Mouse (Mus musculus) midbrain, embryonic 11.5 days (tissue): ENCODE measurements around the gene Fhl2. TPM values are rescaled to one million over a fixed set of nuclear protein-coding genes. Genes with fewer than 3 reads are reported as not detected.
A peak's percentile ranks its signal among the peaks of the same experiment; 100 is the strongest.

Experiments used
- ATAC-seq: fragments of 200-750 bp; cut with Nextera tagmentation; 2 replicates; pipeline ENCODE4 v1.8.0; 2017; ENCODE audit warnings: moderate TSS enrichment, moderate library complexity; ENCODE audit not compliant: low FRiP score
- DNase-seq: peaks from one replicate; pipeline ENCODE4 v3.0.0; 2015; ENCODE audit warnings: low spot score; ENCODE audit errors: missing footprints
- H3K27ac ChIP-seq: fragments of 300-500 bp; sonication (generic); 2 replicates; pipeline ENCODE4 v1.5.1; 2014; ENCODE audit warnings: low read depth, low read length
- H3K27me3 ChIP-seq: fragments of 300-500 bp; sonication (generic); 2 replicates; pipeline ENCODE4 v1.6.1; 2014; ENCODE audit warnings: mild to moderate bottlenecking, low read length, moderate library complexity, mixed read lengths; ENCODE audit not compliant: control insufficient read depth, insufficient read depth
- H3K36me3 ChIP-seq: fragments of 300-500 bp; sonication (generic); 2 replicates; pipeline ENCODE4 v1.6.1; 2014; ENCODE audit warnings: mild to moderate bottlenecking, low read length, moderate library complexity, mixed read lengths; ENCODE audit not compliant: control insufficient read depth, insufficient read depth
- H3K4me1 ChIP-seq: fragments of 300-500 bp; sonication (generic); 2 replicates; pipeline ENCODE4 v1.6.1; 2014; ENCODE audit warnings: low read length; ENCODE audit not compliant: control insufficient read depth, insufficient read depth
- H3K4me2 ChIP-seq: fragments of 300-500 bp; sonication (generic); 2 replicates; pipeline ENCODE4 v1.6.1; 2014; ENCODE audit warnings: mild to moderate bottlenecking, moderate library complexity
- H3K4me3 ChIP-seq: fragments of 300-500 bp; sonication (generic); 2 replicates; pipeline ENCODE4 v1.5.1; 2014; ENCODE audit warnings: low read depth, low read length
- H3K9ac ChIP-seq: fragments of 300-500 bp; sonication (generic); 2 replicates; pipeline ENCODE4 v1.6.1; 2014; ENCODE audit warnings: low read length
- H3K9me3 ChIP-seq: fragments of 300-500 bp; sonication (generic); 2 replicates; pipeline ENCODE4 v1.6.1; 2016; ENCODE audit warnings: low read length; ENCODE audit not compliant: control insufficient read depth
- WGBS: fragments of 180-500 bp; shearing (Covaris S2); extraction: QIAGEN DNeasy Blood & Tissue Kit; methylation state at CpG from one replicate; pipeline ENCODE4 v1.1.7; 2014; 5-methylcytosine and 5-hydroxymethylcytosine counted together
- polyA plus RNA-seq: library from polyadenylated mRNA; unstranded; fragments of >200 nt; fragmentation: Nextera tagmentation; extraction: Ambion mirVana; gene quantifications from 2 replicates; pipeline ENCODE4 v1.2.1, GENCODE M21; 2014

The Fhl2 gene
- polyA plus RNA-seq, 1 experiment from 2014 or later = 6.5 TPM

DNA sequence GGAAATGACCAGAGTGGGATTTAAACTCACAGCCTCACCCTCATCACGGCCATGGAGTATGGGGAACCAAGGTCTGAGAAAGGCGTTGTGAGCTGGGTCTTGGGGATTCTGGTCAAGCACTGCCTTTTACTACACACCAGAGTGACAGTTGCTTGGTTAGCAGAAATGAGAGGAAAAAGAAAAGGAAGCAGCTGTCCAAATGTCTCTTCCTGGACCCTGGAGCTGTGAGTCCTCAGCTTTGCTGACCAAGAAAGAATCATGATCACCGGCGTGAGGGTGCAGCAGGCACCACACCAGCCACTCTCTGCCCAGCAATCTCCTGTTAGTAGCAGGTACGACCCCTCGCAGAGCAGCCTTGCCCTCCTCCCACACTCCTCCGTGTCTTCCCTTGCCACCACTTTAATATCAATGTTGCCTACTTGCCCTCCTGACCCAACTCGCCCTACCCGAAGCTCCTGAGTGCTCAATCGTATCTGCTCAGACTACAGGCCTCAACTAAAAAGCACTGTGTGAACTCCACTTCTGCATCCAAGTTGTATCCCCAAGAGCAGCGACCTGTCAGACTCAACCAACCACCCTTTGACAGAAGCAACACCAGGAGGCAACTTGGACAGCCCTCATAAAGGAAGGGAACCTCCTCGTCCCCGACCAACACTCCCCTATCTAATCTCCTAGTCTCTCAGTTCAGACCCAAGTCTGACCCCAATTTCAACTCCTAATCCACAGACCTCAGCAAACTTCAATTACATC, 105.3 kb downstream of the Fhl2 start:
- peaks cover 10% of the 10 kb centered on the region for H3K4me1 ChIP-seq
- peak; percentile 85 for DNase-seq
- no peak for ATAC-seq

DNA sequence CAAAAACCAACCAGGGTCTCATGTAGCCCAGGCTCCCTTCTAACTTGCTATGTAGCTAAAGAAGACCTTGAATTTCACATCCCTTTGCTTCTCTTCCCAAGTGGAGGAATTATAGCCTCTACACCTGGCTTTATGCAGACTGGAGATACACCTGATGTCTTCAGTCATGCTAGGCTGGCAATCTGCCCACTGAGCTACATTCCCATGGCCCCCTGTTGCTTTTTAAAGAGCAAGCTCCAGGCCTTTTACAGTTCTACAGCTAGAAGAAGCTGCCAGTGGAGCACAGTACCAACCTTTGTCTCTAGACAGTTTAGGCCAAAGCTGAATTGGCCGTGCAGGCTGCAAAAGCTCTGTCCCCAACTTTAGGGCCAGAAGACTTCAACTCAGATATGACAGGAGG, 106.4 kb downstream of the Fhl2 start:
- DNase-seq (peak; percentile 75), ATAC-seq (no peak)
- Histone ChIP-seq H3K4me1 (peaks cover 10% of the 10 kb centered on the region), H3K27ac (no peak overlapping the region), H3K9me3 (no peaks in the 10 kb centered on the region), H3K27me3 (peaks cover 5% of the 10 kb centered on the region; the same call in 1 of the 2 replicates), H3K4me3 (no peak overlapping the region), H3K36me3 (no peaks in the 10 kb centered on the region), H3K4me2 (no peak overlapping the region), H3K9ac (no peak overlapping the region)
- 88% methylated on average over 1 of the region's 1 CpGs for WGBS

More for the DNA sequence above, 105.3 kb downstream of the Fhl2 start:
- Histone ChIP-seq H3K36me3 (no peaks in the 10 kb centered on the region), H3K9ac (peak overlapping the region; percentile 89), H3K4me3 (peak overlapping the region; percentile 74), H3K4me2 (peak overlapping the region; percentile 89), H3K27ac (no peak overlapping the region), H3K27me3 (peaks cover 9% of the 10 kb centered on the region; the same call in 1 of the 2 replicates), H3K9me3 (no peaks in the 10 kb centered on the region)
- 48% methylated on average over 13 of the region's 13 CpGs for WGBS

DNA sequence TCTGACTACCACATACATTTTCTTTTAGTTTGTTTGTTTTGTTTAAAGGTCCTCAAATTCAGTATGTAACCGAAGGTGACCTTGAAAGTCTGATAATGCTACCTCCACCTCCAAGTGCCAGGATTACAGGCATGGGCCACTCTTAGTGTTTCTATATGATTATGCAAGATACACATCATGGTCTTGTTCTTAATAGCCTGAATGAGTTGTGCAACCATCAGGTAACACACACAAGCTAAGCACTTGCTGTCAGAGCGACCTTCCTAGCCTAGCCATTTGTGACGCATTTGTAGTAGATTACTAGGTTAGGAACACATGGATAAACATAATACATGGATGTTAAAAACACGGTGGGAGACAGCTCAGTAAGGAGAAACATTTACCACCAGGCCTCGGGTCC, 113.8 kb downstream of the Fhl2 start:
- no peak overlapping the region for H3K9ac ChIP-seq
- no peak overlapping the region for H3K4me2 ChIP-seq
- H3K4me3 ChIP-seq = no peak overlapping the region
- DNase-seq (no peak), ATAC-seq (no peak)
- no peak overlapping the region for H3K27ac ChIP-seq
- H3K4me1 ChIP-seq = no peaks in the 10 kb centered on the region
- WGBS = 88% methylated on average over 5 of the region's 5 CpGs
- no peaks in the 10 kb centered on the region for H3K9me3 ChIP-seq
- no peaks in the 10 kb centered on the region for H3K27me3 ChIP-seq
- no peaks in the 10 kb centered on the region for H3K36me3 ChIP-seq

DNA sequence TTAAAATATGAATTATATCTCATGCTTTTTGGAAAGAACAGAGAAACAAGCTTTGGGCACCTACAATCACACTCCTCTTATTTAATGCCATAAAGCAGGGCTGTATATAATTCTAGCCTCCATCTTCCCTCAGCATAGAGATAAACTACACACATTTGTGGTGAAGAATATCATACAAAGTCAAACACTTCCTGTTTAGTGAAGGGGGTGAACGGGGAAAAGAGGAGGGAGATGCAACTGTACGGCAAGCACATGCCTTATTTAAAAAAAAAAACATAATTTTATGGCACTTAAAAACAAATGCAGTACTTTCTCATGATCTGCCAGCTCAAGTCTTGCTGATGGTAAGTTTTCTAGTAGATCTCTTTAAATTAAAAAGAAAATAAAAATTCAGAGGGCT, 118.7 kb downstream of the Fhl2 start:
- Histone ChIP-seq H3K4me1 (no peaks in the 10 kb centered on the region), H3K36me3 (peaks cover 3% of the 10 kb centered on the region; the same call in 1 of the 2 replicates), H3K27me3 (no peaks in the 10 kb centered on the region), H3K9me3 (no peaks in the 10 kb centered on the region), H3K27ac (no peak overlapping the region), H3K4me3 (no peak overlapping the region), H3K9ac (no peak overlapping the region), H3K4me2 (no peak overlapping the region)
- WGBS = 92% methylated on average over 2 of the region's 2 CpGs
- DNase-seq (no peak), ATAC-seq (no peak)

DNA sequence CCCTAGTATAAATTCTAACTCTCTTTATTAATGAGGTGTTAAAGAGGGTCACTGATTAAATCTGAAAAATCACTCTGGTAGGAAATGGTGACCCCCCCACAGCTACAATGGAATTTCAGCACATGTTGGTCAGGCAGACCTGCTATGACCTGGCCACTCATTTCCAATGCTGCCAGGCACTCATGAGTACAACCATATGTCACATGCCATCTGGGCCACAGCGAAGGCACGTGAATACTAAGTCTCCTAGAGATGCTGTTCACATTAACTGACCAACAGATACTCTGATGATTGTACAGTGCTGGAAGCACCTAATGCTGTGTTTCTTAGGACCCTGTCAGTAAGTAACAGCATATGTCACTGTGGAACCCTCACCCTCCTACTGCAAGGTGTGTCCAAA, 122.0 kb downstream of the Fhl2 start:
- no peaks in the 10 kb centered on the region for H3K4me1 ChIP-seq
- H3K9me3 ChIP-seq = no peaks in the 10 kb centered on the region
- peaks cover 3% of the 10 kb centered on the region for H3K36me3 ChIP-seq
- no peak overlapping the region for H3K4me3 ChIP-seq
- DNase-seq = no peak
- H3K9ac ChIP-seq = no peak overlapping the region
- no peak overlapping the region for H3K4me2 ChIP-seq
- H3K27ac ChIP-seq = no peak overlapping the region
- 89% methylated on average over 2 of the region's 2 CpGs for WGBS
- H3K27me3 ChIP-seq = no peaks in the 10 kb centered on the region
- ATAC-seq = no peak

Other genes with a start within 250 kb of the Fhl2 start
- gene Gpr45, start 244.1 kb downstream of the Fhl2 start, polyA plus RNA-seq = 14.2 and 15.2 TPM in 2 replicates
- gene Tgfbrap1, start 98.3 kb downstream of the Fhl2 start, polyA plus RNA-seq = 13.3 and 13.8 TPM in 2 replicates
- 41.7 and 48.1 TPM in 2 replicates for gene AI597479, start 98.3 kb downstream of the Fhl2 start, polyA plus RNA-seq
- gene Nck2, start 247.6 kb upstream of the Fhl2 start, polyA plus RNA-seq = 30.2 and 33.6 TPM in 2 replicates